ENCODE assay signal across 8 mouse cellular contexts in the genomic region with DNA sequence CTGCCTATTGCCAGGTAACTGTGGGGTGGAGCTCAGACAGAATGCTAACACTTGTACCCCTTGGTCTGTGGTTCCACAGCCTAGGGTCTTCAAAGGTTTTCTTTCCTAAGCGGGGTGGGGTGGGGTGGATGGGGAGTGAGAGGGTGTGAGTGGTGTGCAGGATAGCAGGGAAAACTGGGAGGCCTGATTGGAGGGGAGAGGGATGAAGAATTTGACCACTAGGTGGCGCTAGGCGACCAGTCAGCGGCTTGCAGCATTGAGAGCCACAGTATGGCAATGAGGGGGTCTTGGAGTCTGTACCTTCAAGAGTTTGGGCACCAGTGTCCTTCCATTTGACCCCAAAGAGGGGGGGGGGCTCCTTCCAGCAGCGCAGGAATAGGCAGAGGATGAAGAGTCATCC. TPM values are rescaled to one million over a fixed set of nuclear protein-coding genes. Genes with fewer than 3 reads are reported as not detected.
DNase-seq lines count a peak whose midpoint lies in the region; ATAC-seq lines count a peak whose summit lies in the region.

No protein-coding gene starts in this region.

- no peak overlapping the region for H3K4me3 ChIP-seq in limb, embryonic 10.5 days
- no peak overlapping the region for H3K4me3 ChIP-seq in midbrain, embryonic 14.5 days (replicated peaks; ENCODE audit: low read depth, low read length)

- peak; percentile 54 to 88 for DNase-seq in adrenal gland, adult (ENCODE audit: inconsistent age in 2 of 2, low spot score in 1 of 2)
- DNase-seq in embryo, embryonic 11 days: peak; percentile 83
- peak; percentile 41 to 55 for DNase-seq in gastrocnemius, postnatal 36 days
- peak; percentile 40 for DNase-seq in kidney, adult 11 months
- DNase-seq in limb, embryonic 10.5 days (ENCODE audit: low spot score): peak; percentile 90
- DNase-seq in midbrain, embryonic 14.5 days: peak; percentile 88
- peak; percentile 34 to 74 for DNase-seq in spleen, adult 18-20 months

- no peak overlapping the region for H3K9ac ChIP-seq in midbrain, embryonic 14.5 days (replicated peaks; ENCODE audit: low read length)

- no peak overlapping the region for H3K27ac ChIP-seq in limb, embryonic 10.5 days
- no peak overlapping the region for H3K27ac ChIP-seq in midbrain, embryonic 14.5 days (replicated peaks; ENCODE audit: low read depth, low read length)

- 0% methylated on average over 5 of the region's 5 CpGs for WGBS in limb, embryonic 10.5 days
- under 1% methylated on average over 5 of the region's 5 CpGs for WGBS in midbrain, embryonic 14.5 days

- H3K9me3 ChIP-seq in limb, embryonic 10.5 days (replicated peaks): no peaks in the 10 kb centered on the region
- no peaks in the 10 kb centered on the region for H3K9me3 ChIP-seq in midbrain, embryonic 14.5 days (ENCODE audit: control insufficient read depth, low read length)

- H3K27me3 ChIP-seq in limb, embryonic 10.5 days (ENCODE audit: low read depth, poor library complexity, severe bottlenecking): peaks cover 11% of the 10 kb centered on the region; the same call in 1 of the 2 replicates
- no peaks in the 10 kb centered on the region for H3K27me3 ChIP-seq in midbrain, embryonic 14.5 days (ENCODE audit: control insufficient read depth, insufficient read depth, low read length)

- intact Hi-C loops in gastrocnemius, postnatal 36 days (cut with DNase I): loop anchor here (1.0 to 10.0 kb wide), 3 partner anchors 78 to 983 kb away; a partner anchor contains a TSS

- no peaks in the 10 kb centered on the region for H3K36me3 ChIP-seq in limb, embryonic 10.5 days
- H3K36me3 ChIP-seq in midbrain, embryonic 14.5 days (ENCODE audit: control insufficient read depth, insufficient read depth, low read length): no peaks in the 10 kb centered on the region

- no peaks in the 10 kb centered on the region for H3K4me1 ChIP-seq in limb, embryonic 10.5 days
- no peaks in the 10 kb centered on the region for H3K4me1 ChIP-seq in midbrain, embryonic 14.5 days (ENCODE audit: control insufficient read depth, insufficient read depth, low read length)

- H3K4me2 ChIP-seq in midbrain, embryonic 14.5 days (ENCODE audit: low read length): no peak overlapping the region

- peak; percentile 76 for ATAC-seq in midbrain, embryonic 14.5 days (ENCODE audit: low FRiP score, low TSS enrichment)
- no peak; the same call in 1 of the 2 replicates for ATAC-seq in monocyte, adult 5-6 weeks (replicated peaks; ENCODE audit: insufficient number of reproducible peaks, low FRiP score, low TSS enrichment, poor library complexity, severe bottlenecking)

RNA-seq across cellular contexts. Expression of a gene that starts 35.9 kb away (rescaled TPM):
- 1 to 10 TPM; 3.3 to 4.0 TPM for total RNA-seq in gastrocnemius, postnatal 36 days (2021)
- 9.9 and 10.5 TPM in 2 replicates for polyA plus RNA-seq in limb, embryonic 10.5 days (2016; fragmentation: Nextera tagmentation; extraction: Ambion mirVana)
- polyA plus RNA-seq in midbrain, embryonic 14.5 days (2014; fragmentation: Nextera tagmentation; extraction: Ambion mirVana): 5.2 and 6.4 TPM in 2 replicates
- total RNA-seq in monocyte, adult 5-6 weeks (2017): 17.5 to 26.9 TPM (median 23.7 TPM) in 3 replicates

Comparison
In these comparisons a context has a peak if more than half of its experiments do, and no peak if none do; other contexts are left out.
1. DNase-seq: peak in every context shown above with its lines; median percentile 90 in limb, embryonic 10.5 days; 88 in midbrain, embryonic 14.5 days; 83 in embryo, embryonic 11 days; 71 in adrenal gland, adult; 54 in spleen, adult 18-20 months; 48 in gastrocnemius, postnatal 36 days; 40 in kidney, adult 11 months.